Mouse (Mus musculus) CH12.LX (cell line): ENCODE measurements at regions not wholly inside any gene's neighbourhood (a gene's known extent, or its start where the extent isn't known, plus 50 kb on each side); places are given as distances from the start of the nearest gene placed in this dataset.

Experiments
- CTCF ChIP-seq, 2 experiments: IDR thresholded peaks in 1 of 2; conservative IDR thresholded peaks in 1 of 2; 2 replicates each; pipeline ENCODE4 v1.5.1; 2011 to 2012; ENCODE audit warnings: low read depth in 2 of 2, low read length in 2 of 2, improper control_type of control experiment in 1 of 2, inconsistent platforms in 1 of 2, mild to moderate bottlenecking in 1 of 2, moderate library complexity in 1 of 2
- IRF4 ChIP-seq: IDR thresholded peaks from 2 replicates; pipeline ENCODE4 v1.6.1; 2014; ENCODE audit warnings: low read depth, mild to moderate bottlenecking, inconsistent platforms, low read length, improper control_type of control experiment
- MYC ChIP-seq: IDR thresholded peaks from 2 replicates; pipeline ENCODE4 v1.6.1; 2011; ENCODE audit warnings: low read depth, mild to moderate bottlenecking, improper control_type of control experiment, low read length
- POLR2A ChIP-seq: IDR thresholded peaks from 2 replicates; pipeline ENCODE4 v1.6.1; 2011; ENCODE audit warnings: low read depth, mild to moderate bottlenecking, improper control_type of control experiment, low read length
- RAD21 ChIP-seq: IDR thresholded peaks from 2 replicates; pipeline ENCODE4 v1.6.1; 2011; ENCODE audit warnings: low read depth, mild to moderate bottlenecking, low read length, improper control_type of control experiment, moderate library complexity
- TCF12 ChIP-seq: IDR thresholded peaks from 2 replicates; pipeline ENCODE4 v1.6.1; 2014; ENCODE audit warnings: low read depth, mild to moderate bottlenecking, inconsistent platforms, low read length, improper control_type of control experiment
- ZMIZ1 ChIP-seq: IDR thresholded peaks from 2 replicates; pipeline ENCODE4 v1.6.1; 2012; ENCODE audit warnings: low read depth, mild to moderate bottlenecking, inconsistent platforms, low read length, improper control_type of control experiment

DNA sequence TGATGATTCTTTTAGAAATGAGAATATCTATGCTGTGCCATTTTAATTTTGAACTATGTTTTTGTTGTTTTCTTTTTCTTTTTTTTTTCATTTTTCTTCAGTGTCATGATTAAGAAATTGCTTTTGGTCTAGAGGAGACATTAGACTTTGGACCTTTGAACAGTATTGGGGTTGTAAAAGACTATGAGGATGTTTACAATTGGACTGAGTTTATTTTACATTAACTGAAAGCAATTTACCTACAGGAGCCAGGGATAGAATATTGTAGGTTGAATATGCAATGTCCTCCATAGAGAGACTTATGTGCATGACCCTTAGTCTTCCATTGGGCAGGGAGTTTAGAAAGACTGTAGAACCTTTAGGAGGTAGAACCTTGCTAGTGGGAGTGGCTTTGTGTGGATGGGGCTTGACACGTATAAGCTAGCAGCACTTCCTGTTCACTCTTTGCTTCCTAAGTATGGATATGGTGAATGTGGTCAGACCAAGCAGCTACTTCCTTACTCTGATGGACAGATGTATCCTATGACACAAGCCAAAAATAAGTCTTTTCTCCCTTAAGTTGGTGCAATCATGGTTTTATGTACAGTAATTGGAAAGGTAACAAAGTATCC lies 516.5 kb downstream of the 1190002N15Rik start:
- TF ChIP-seq TCF12 (no peak), ZMIZ1 (no peak), CTCF (conservative IDR thresholded peaks at IDR 0.05 in 1 of 2, IDR thresholded peaks at IDR 0.05 in 1 of 2; ENCODE audit: low read depth in 2 of 2, low read length in 2 of 2) (no peak), RAD21 (no peak), IRF4 (no peak), POLR2A (no peak), MYC (no peak)
